Mouse (Mus musculus) mature B cell (primary cell): Measurements from ENCODE around the gene Sugp2.

Experiments
- in situ Hi-C: fragments of 300-500 bp; cut with MboI; formaldehyde crosslinking; loops from 2 replicates; pipeline ENCODE4 v1.14.3; 2019

The Sugp2 gene

DNA sequence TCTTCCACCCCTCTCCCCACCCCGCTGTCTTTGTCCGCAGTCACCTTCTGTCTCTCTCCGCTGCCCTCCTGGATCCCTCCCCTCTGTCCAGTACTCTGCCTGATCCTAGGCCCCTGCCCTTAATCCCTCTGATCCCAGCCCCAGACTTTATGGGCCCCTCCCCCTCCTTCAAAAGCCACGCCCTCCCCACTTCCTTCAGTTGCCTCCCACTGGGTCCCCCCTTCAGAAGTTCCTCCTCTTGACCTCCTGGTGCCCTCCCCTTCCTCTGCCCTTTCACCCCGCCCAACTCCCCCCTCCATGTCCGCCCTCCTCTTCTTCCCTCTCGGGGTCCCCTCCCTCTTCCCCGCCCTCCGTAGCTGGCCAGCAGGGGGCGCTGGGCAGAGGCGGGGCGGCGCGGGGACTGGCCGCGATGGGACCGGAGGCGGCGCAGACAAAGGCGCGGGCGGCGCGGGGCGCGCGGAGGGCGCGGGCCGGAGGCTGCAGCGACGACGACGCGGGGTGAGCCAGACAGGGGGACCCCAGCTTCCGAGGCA, 48.6 kb downstream of the Sugp2 start, which contains the start of gene Homer3:
Gene Homer3, plus strand, starts transcription at position 225 of the 533 bp plus-strand sequence.
- in situ Hi-C loops, result no loop called here

DNA sequence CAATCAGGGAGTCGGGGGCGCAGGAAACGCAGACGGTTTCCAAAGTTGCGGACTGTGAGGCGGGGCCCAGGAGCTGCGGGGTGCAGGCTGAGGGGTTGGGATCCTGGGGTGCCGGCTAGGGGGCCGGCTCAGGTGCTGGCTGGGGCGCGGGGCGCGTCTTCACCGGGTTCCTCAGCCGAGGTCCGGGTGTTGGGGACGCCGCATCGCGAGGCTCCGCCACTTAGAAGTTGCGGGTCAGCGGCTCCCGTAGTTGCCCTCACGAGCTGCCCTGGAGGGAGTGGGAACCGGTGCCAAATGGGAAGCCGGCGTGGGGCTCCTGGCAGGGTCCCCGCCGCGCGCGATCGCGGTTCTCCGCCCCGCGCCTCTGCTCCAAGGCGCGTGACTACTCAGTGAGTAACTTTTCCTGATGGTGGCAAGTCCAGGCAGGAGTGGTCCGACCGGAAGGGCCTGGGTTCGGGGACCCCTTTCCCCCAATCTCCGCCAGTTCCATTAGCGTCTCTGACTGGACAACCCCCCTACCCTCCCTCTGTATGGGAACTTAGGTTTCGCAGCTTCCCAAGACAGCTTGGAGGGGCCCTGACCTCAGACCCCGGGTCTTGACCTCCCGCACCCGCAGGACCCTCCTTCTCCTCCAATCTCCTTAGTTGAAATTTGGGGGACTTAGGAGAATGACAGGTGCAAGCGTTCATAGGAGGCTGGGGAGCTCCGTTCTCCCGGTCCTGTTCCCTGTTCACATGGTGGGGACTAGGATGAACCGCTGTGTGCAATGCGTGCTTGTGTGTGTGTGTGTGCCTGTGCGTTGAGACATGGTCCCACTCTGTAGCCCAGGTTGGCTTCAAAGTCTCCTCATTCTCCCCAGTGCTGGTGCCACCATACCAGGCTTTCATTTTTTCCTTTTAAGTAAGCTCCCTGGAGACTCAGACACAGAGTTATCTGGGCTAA, 49.4 kb downstream of the Sugp2 start:
- in situ Hi-C loops, result no loop called here

DNA sequence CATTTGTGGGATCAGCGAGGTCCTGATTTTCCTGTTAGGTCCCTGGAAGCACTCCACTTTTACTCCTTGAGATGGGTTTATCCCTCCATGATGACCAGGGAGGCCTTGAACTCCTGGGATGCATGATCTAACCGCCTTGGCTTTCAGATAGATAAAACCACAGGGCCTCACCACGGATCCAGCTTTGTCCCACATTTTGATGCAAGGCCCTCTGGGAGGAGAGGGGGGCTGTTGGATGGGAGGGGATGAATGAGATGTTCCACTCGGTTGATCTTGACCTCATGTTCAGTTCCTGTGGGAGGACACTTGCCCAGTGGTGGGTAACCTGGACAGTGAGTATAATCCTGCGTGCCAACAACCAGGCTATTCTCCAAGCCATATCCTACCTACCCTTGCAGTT, 50.4 kb downstream of the Sugp2 start:
- in situ Hi-C loops, result no loop called here

DNA sequence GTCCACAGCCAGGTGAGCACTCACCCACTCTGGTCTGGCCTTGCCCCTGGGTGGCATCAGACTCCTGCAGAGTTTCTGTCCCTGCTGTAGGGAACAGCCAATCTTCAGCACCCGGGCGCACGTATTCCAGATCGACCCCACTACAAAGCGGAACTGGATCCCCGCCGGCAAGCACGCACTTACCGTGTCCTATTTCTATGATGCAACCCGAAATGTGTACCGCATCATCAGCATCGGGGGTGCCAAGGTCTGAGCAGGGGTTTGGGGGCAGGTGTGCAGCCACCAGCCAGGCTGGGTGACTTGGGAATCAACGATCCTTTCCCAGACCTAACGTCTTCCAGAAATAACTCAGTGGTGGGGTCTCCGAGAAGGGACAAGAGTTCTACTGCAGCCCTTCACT, 51.3 kb downstream of the Sugp2 start:
- in situ Hi-C loops, result no loop called here

DNA sequence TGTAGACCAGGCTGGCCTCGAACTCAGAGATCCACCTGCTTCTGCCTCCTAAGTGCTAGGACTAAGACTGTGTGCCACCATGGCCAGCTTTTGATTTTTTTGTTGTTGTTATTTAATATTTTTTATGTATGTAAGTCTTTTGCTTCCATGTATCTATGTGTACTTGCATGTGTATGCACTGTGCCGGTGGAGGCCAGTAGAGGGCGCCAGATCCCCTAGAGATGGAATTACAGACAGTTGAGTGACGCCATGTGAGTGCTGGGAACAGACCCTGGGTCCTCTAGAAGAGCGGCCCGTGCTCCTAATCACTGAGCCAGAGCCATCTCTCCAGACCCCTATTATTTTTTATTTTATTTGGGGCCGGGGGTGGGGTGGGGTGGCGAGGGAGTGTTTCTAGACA, 52.7 kb downstream of the Sugp2 start:
- in situ Hi-C loops, result no loop called here

DNA sequence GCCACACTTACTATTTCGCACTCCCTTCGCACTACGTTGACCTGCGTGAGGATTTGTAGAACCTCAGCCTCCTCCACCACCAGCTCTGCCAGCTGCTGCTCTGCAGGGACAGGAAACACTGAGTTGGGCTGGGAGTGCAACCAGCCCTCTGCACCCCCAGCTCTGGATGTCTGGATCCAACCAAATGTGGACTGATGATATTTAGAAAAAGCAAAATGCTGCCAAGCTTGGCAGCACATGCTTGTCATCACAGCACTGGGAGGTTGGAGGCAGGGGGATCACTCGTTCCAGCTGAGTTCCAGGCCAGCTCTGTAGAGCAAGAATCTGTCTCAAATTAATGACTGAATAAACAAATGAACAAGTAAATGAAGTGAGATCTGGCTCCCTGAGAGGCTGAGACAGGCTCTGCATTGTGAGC, 60.0 kb downstream of the Sugp2 start:
- in situ Hi-C loops, result no loop called here

DNA sequence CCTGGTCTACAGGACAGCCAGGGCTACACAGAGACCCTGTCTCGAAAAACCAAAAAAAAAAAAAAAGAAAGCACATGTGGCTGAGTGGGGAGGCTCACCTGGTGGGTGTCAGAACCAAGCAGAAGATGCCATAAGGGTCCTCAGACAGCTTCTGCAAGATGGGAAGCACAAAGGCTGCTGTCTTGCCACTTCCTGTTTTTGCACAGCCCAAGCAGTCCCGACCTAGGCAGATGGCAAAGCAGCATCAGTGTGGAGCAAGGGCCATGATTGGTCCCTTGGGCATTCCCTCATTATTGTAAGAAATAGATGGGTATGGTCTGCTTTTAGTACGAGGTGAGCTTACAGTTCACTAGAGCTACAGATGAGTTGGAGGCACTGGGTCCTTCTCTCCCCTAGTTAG, 66.9 kb downstream of the Sugp2 start:
- in situ Hi-C loops, result no loop called here

DNA sequence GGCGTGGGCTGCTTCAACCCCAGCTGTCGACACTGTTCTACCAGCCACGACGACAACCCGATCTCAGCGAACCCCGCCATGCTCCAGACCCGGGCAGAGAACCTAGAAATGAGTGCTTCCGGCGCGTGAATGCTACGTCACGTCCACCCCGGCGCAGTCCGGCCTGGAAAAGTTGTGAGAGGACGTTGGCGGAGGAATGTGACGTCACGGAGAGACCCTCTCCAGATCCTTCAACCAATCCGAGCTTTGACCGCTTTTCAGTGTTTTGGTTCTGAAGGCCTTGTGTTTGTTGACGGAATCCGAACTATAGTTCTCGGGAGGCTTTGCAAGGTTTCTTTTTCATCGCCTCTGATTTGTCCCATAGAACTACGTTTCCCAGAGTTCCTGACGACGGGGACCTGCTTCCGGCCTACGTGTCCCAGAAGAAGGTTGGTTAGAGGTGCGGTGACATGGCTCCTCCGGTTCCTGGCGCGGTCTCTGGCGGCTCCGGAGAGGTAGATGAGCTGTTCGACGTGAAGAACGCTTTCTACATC, 68.4 kb downstream of the Sugp2 start, which contains the start of the genes Ddx49 and Cope:
Gene Ddx49, minus strand, starts transcription at position 132 of the 533 bp plus-strand sequence.
Gene Cope, plus strand, starts transcription at position 161 of the 533 bp plus-strand sequence.
- in situ Hi-C loops, result no loop called here

DNA sequence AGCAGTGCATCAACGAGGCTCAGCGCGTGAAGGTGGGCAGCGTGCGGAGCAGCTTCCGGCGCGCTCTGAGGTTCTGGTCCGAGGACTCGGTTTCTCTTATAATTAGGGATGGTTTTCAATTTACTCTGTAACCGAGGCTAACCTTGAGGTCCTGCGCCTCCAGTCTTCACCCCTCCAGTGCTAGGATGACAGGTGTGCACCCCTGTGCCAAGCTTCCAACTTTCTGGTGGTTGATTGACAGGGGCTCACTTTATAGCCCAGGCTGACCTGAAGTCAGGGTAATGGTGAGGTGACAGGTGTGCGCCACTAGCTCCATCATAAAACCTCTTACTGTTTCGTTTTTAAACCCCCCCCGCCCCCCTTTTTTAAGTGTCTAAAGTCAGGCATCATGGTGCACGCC, 68.9 kb downstream of the Sugp2 start:
- in situ Hi-C loops, result no loop called here

DNA sequence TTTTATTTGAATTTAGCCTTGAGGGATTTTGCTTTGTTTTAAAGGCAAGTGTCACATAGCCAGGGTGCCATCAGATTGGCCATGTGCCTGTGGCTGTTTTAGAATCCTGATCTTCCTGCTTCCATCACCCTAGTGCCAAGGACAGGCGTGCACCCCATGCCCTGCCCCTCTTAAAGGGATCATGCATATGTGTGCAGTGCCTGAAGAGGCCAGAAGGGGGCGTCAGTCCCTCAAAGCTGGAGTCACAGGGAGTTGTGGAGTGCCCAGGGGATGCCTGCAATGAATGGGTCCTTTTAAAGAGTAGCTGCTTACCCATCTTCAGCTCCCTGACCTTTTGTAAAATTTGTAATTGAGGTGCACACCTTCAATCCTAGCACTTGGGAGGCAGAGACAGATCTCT, 75.3 kb downstream of the Sugp2 start:
- in situ Hi-C loops, result no loop called here

DNA sequence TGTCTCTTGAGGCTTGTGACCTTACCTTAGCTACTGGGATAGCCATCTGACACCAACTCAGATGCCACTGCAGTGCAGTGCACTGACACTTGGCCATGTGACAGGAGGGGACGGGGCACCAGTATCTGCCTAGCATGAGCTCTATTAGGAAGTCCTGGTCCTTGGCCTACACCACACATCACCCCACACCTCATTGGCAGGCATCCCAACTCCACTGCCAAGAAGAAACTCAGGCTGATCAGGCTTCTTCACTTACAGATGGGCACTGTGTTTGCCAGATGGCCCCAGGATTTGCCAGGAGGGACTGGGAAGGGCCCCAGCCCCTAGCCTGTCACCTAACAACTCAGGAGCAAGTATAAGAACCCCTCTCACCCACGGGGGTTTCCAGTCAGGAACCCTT, 79.4 kb downstream of the Sugp2 start:
- in situ Hi-C loops, result no loop called here

DNA sequence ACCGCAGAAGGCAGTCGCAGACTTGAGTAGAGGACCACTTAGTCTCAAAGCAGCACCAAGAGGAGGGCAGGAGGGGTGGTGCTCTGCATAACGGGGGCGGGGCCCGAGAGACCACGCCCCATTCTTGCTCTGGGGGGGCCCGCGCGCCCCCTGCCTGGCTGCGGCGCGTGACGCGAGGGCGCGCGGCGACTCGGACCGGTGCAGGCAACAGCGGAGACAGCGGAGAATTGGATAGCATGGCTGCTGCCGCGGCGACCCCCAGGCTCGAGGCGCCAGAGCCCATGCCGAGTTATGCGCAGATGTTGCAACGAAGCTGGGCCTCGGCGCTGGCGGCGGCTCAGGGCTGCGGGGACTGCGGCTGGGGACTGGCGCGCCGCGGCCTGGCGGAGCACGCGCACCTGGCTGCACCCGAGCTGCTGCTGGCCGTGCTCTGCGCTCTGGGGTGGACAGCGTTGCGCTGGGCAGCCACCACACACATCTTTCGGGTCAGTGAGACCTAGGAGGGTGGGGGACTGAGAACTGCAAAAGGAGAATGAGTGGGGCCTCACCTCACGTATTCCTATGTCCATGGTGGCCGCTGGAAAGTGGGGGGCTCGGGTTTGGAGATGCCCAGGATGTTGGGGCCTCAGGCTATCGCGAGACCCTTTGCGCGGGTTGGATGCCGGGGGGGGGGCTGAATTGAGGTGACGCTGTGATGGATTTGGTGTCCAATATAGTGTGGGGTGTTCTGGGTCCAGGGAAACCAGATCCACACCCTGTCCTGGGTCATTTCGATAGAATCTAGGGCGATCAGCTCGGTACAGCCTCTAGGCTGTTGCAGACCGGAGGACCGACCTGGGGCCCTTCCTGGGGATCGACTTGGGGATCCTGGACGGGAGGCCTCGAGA, 81.8 kb downstream of the Sugp2 start, which contains the start of gene Cers1:
Gene Cers1, plus strand, starts transcription at position 152 of the 887 bp plus-strand sequence.
- in situ Hi-C loops, result no loop called here

DNA sequence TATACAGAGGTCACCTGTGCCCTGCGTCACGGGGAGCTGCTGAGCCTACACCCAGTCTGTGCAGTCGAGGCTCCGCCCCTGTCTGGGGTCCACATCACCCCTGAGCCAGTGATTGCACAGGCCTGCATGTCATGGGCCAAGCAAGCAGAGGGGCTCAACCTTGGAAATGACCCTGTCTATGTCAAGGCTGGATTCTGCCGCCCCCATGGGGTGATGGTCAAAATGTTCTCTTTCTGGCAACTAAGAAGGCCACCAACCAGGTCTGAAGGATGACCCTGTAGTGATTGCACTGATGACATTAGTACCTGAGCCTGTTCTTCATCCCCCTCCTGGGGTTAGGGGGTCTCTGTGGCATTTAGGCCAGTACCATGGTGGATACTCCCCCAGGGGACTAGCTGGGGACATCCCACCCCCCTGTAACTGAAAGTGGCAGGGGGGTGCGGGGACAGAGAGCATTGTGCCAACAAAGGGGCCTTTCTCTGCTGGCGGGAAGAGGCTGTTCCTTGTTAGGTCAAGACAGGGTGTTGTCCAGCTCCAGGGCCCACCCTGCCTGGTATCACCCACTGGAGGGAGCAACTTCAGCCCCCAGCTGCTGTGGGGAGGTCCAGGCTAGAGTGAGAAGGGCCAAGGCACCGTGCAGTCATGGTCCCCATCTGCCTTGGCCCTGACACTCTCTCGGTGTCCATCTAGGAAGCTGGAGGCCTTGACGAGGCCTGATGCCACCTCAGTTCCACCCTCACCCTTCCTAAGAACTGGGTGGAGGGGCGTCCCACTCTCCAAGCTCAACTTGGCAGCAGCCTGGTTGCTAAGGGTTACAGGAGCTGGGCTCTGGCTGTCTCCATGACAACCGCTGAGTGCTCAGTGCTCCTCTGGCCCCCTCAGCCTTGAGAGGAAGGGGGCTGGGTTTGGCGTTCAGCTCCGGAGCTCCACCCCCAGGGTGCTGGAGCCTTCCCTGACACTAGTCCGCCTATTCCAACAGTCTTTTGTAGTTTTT, 82.8 kb downstream of the Sugp2 start:
- in situ Hi-C loops, result no loop called here

DNA sequence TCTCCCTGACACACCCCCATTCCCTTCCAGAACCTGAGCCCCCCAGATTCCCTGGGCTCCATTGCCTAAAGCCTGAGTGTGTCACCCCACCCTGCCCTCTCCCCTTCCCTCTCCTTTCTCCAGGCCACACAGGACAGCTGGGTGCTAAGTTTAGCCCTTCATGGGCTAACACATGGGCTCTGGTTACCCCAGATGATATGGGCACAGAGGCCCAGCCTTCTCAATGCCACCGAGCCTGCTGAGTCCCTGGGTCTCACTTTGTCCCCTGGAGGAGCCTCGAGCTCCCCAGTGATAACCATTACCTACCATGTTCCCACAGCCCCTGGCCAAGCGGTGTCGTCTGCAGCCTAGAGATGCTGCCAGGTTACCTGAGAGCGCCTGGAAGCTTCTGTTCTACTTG, 83.8 kb downstream of the Sugp2 start:
- in situ Hi-C loops, result no loop called here

DNA sequence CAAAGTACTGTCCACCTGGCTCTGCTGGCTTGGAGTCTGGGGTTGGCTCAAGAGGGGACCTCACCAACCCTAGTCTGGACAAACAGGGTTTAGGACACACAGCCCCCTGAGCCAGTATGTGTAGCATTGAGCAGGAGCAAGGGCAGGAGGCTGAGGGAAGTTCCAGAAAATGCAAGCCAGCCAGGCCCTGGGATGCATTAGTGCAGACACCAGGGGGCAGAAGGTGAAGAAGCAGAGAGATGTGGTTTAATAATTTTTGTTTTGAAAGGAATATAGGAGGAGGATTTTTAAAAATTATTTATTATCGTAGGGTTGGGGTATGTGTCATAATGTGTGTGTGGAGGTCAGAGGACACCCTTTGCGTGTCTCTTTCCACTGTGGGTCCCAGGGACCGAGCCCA, 89.7 kb downstream of the Sugp2 start:
- in situ Hi-C loops, result no loop called here

DNA sequence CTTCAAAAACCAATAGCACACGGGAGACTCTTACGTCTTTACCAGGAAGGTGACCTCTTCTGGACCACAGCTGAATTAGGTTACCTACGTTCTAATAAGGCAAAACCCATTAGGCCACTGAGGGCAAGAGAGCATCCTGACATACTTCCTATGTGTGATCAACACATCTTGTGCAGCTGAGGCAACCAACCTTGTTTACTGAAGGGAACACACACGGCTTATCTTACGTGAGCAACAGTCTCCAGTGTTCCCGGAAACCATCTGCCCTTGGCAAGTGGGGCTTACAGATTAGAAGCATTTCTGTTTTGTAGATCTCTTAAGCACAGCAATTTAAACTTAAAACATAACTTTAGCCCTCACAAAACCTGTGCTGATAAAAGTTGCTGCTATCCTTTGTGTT, 93.5 kb downstream of the Sugp2 start:
- in situ Hi-C loops, result no loop called here

DNA sequence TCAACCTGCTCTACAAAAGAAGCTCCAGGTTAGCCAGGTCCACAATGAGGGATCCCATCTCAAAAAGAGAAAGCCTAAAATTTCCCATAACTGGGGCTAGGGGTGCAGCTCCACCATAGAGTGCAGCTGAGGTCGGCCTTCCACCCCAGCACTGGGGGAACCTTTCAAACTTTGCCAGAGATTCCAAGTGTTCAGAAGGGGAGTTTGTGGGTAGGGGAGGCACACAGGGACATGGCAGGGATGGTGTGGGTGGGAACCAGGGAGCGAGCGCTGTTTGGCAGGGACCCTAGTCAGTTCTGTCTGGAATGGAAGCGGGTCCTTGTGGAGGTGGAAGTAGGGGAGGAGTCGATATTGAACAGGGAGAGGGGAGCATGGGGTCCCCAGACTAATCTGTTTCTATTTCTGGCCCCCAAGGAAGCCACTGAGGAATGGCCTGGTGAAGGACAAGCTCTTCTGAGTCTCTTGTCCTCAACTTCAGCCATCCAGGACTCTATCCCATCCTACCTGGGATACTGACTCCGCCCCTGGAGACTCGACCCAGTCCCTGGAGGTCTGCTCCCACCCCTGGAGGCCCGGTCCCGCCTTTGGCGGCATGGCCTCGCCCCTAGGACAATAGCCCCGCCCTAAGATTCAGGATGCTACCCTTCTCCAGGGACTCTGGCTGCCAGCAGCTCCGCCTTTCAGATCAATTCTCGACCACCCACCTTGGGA, 95.3 kb downstream of the Sugp2 start, which contains the start of gene Gdf1:
Gene Gdf1, plus strand, starts transcription at position 694 of the 711 bp plus-strand sequence.
- in situ Hi-C loops, result no loop called here
